Mouse (Mus musculus) layer of hippocampus, adult 9-11 months (tissue): ENCODE measurements around the gene Chdh.

Source experiments
- DNase-seq: peaks from one replicate; pipeline ENCODE4 v3.0.0; 2022

Gene Chdh

GRCm38 (mm10) chr14:30014487-30014886, 5.7 kb downstream of the Chdh start:
- no peak for DNase-seq

GRCm38 (mm10) chr14:30015008-30015407, 6.2 kb downstream of the Chdh start:
- DNase-seq, result no peak

- DNase-seq, result no peak
Measured at GRCm38 (mm10) chr14:30016666-30017065, 7.8 kb downstream of the Chdh start.

- no peak for DNase-seq
Measured at GRCm38 (mm10) chr14:30017794-30018462, 9.1 kb downstream of the Chdh start.

GRCm38 (mm10) chr14:30018463-30018801, 9.6 kb downstream of the Chdh start:
- no peak for DNase-seq

- DNase-seq, result no peak
Measured at GRCm38 (mm10) chr14:30018846-30019245, 10.0 kb downstream of the Chdh start.

GRCm38 (mm10) chr14:30019375-30019774, 10.6 kb downstream of the Chdh start:
- DNase-seq, result no peak

- no peak for DNase-seq
Measured at GRCm38 (mm10) chr14:30019792-30020575, 11.2 kb downstream of the Chdh start.

GRCm38 (mm10) chr14:30022471-30022870, 13.6 kb downstream of the Chdh start:
- no peak for DNase-seq

- DNase-seq, result no peak
Measured at GRCm38 (mm10) chr14:30024387-30024786, 15.6 kb downstream of the Chdh start.

- DNase-seq, result no peak
Measured at GRCm38 (mm10) chr14:30027378-30027777, 18.6 kb downstream of the Chdh start.

- no peak for DNase-seq
Measured at GRCm38 (mm10) chr14:30033405-30033804, 24.6 kb downstream of the Chdh start.

GRCm38 (mm10) chr14:30038431-30038830, 29.6 kb downstream of the Chdh start:
- DNase-seq, result peak; percentile 55

GRCm38 (mm10) chr14:30039413-30039812, 30.6 kb downstream of the Chdh start:
- DNase-seq, result no peak

- DNase-seq, result no peak
Measured at GRCm38 (mm10) chr14:30041836-30042235, 33.0 kb downstream of the Chdh start.

GRCm38 (mm10) chr14:30043356-30043940, 34.6 kb downstream of the Chdh start:
- no peak for DNase-seq

GRCm38 (mm10) chr14:30045239-30045638, 36.4 kb downstream of the Chdh start:
- DNase-seq, result no peak

- DNase-seq, result no peak
Measured at GRCm38 (mm10) chr14:30045704-30046220, 36.9 kb downstream of the Chdh start.

GRCm38 (mm10) chr14:30046976-30047375, 38.2 kb downstream of the Chdh start:
- DNase-seq, result no peak

- no peak for DNase-seq
Measured at GRCm38 (mm10) chr14:30048049-30048448, 39.2 kb downstream of the Chdh start.

GRCm38 (mm10) chr14:30050280-30050679, 41.5 kb downstream of the Chdh start:
- no peak for DNase-seq

GRCm38 (mm10) chr14:30054922-30055321, 46.1 kb downstream of the Chdh start:
- no peak for DNase-seq

GRCm38 (mm10) chr14:30056031-30056766, 47.4 kb downstream of the Chdh start:
- DNase-seq, result peak; percentile 31
